Mouse (Mus musculus) gastrocnemius, postnatal 10 days (tissue): ENCODE measurements around the gene Cdk1. TPM values are rescaled to one million over a fixed set of nuclear protein-coding genes. Genes with fewer than 3 reads are reported as not detected.
A peak's percentile ranks its signal among the peaks of the same experiment; 100 is the strongest.
"Not testable (repeated sequence)": the region's sequence is repeated elsewhere in the genome, so short reads cannot be mapped to it uniquely, and the experiment has no call there.

Experiments
- DNase-seq: peaks from one replicate; pipeline ENCODE4 v3.0.0; 2021; ENCODE audit warnings: mixed read lengths
- long read RNA-seq, 2 experiments: library from polyadenylated mRNA; stranded (forward); transcript quantifications; one replicate each; pipeline ENCODE4 v2.0.0; 2021
- total RNA-seq, 2 experiments: library from RNA; stranded (reverse); gene quantifications; 2 replicates each; pipeline ENCODE4 v1.2.3; 2021

Cdk1 gene
- 10 to 100 TPM; 25.5 to 25.9 TPM for total RNA-seq
- long read RNA-seq, experiment 1, full-length matches to known transcripts = 13 of 14 reads
- long read RNA-seq, experiment 1, partial matches to known transcripts = 0 of 14 reads
- long read RNA-seq, experiment 1, other reads (novel, unspliced or antisense) = 1 of 14 reads
- long read RNA-seq, experiment 2, full-length matches to known transcripts = 16 of 20 reads
- long read RNA-seq, experiment 2, partial matches to known transcripts = 2 of 20 reads
- long read RNA-seq, experiment 2, other reads (novel, unspliced or antisense) = 2 of 20 reads

- DNase-seq = peak; percentile 95
Measured at GRCm38 (mm10) chr10:69352212-69353085, at the start of gene Cdk1. Gene Cdk1, minus strand, starts transcription at chr10:69352938.

GRCm38 (mm10) chr10:69399814-69400385 lies 47.2 kb upstream of the Cdk1 start:
- DNase-seq = no peak

- peak; percentile 42 for DNase-seq
Measured at GRCm38 (mm10) chr10:69398763-69399590, 46.2 kb upstream of the Cdk1 start, which contains the start of gene Ank3. Gene Ank3, plus strand, starts transcription at chr10:69398773.

DNA sequence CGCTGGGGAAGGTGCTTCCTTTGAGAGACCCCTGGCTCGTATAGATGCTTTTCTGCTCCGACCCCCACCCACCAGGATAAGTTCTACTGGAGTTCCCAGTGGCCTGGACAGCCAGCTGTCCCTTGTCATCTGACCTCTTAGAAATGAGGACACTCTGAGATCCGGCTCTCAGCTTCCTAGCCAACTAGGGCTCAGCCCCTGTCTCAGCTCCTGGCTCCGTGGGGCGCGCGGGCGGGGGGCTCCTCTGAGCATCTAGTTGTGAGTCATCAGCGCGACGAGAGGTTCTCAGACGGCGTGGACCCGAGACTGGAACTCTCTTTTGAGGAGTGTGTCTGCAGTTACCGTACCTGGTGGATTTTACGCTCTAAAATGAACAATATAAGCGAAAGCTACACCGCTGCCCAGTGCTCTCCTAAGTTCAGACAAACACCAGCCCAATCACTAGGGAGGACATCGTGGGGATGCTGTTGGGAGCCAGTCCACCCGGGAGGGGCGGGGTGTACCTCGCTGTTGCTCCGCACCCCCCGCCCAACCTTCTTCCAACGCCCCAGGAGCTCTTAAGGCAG lies 45.5 kb upstream of the Cdk1 start:
- DNase-seq = peak; percentile 12

- DNase-seq = no peak
Measured at GRCm38 (mm10) chr10:69389511-69389910, 36.8 kb upstream of the Cdk1 start.

- no peak for DNase-seq
Measured at GRCm38 (mm10) chr10:69386767-69387166, 34.0 kb upstream of the Cdk1 start.

GRCm38 (mm10) chr10:69385136-69385535 lies 32.4 kb upstream of the Cdk1 start:
- DNase-seq = no peak

GRCm38 (mm10) chr10:69384640-69385039 lies 31.9 kb upstream of the Cdk1 start:
- no peak for DNase-seq

- DNase-seq = no peak
Measured at GRCm38 (mm10) chr10:69383186-69383585, 30.4 kb upstream of the Cdk1 start.

DNA sequence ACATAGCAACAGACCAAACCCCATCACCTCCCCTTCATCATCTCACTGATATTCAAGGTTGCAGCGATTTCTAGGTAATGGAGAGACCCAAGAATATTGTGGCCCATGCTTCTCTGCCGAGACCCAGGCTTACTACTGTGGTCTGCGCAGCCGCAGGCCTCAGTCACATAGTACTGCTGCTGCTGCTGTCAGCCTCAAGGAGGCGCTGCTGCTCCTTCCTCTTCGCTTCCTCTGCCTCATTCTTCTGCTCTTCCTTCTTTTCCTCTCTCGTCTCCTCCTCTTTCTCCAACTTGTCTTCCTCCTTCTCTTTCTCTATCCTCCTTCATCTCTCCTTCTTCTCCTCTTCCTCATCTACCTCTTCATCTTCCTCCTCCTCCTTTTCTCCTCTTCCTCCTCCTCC lies 22.4 kb upstream of the Cdk1 start:
- no peak for DNase-seq

DNA sequence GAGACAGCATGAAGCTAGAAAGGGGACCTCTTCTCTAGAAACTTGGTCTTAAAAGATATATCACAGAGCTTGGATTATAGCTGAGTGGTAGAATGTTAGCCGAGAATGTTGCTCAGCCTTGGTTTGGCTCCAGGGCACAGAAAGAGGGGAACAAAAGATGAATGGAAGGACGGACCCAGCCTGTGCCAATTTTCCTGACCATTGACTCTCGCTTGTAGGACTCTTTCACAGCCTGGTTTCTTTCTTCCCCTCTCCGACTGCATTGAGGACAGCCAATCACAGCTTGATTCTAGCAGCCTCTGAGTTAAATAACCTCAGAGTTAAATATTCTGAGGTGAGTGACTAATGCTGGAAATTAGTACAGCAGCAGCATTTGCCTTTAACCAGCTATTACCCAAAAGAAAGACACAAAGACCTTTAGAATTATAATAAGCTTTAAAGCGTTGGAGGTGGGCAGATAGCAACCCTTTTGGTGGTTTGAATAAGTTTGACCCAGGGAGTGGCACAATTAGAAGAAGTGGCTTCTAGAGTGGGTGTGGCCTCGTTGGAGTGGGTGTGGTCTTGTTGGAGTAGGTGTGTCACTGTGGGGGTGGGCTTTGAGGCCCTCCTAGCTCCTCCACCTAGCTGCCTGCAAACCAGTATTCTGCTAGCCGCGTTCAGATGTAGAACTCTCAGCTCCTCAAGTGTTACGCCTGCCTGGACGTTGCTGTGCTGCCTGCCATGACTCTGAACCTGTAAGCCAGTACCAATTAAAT lies 21.2 kb upstream of the Cdk1 start:
- DNase-seq = no peak

DNA sequence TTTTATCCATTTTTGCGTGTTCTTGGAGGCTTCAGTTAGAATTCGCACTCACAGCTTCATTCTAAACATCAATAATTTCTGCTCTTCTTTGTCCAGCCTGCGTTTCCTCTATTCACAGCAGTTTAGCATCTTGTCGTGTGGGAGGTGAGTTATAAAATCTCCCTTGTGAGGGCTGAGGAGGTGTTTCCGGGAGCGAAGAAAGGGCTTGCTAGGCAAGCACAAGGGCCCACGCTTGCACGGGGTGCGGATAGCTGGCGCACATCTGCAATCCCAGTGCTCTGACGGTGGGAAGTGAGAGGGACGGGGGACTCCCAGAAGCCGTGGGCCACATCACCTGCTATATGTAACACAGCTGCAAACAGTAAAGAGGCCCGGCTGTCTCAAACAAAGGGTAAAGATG lies 19.3 kb upstream of the Cdk1 start:
- no peak for DNase-seq

- DNase-seq = peak; percentile 54
Measured at GRCm38 (mm10) chr10:69371441-69371840, 18.7 kb upstream of the Cdk1 start.

GRCm38 (mm10) chr10:69369321-69369720 lies 16.6 kb upstream of the Cdk1 start:
- DNase-seq = no peak

DNA sequence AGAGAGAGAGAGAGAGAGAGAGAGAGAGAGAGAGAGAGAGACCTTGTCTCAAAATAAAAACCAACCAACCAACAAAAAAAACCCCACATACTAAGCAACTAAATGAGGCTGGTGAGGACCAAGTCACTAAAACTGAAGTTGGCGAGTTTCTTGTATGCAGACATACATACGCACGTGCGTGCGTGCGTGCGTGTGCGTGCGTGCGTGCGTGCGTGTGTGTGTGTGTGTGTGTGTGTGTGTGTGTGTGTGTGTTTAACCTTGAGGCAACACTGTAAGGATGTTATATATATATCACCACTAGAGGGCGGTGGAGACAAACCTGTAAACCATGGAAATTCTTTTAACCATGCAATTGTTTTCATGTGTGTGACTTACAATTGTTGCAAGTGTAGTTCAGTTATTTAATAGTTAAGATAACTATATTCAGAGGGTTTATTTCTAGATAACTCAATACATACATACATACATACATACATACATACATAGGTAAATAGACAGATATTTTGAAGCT lies 14.2 kb upstream of the Cdk1 start:
- no peak for DNase-seq

DNA sequence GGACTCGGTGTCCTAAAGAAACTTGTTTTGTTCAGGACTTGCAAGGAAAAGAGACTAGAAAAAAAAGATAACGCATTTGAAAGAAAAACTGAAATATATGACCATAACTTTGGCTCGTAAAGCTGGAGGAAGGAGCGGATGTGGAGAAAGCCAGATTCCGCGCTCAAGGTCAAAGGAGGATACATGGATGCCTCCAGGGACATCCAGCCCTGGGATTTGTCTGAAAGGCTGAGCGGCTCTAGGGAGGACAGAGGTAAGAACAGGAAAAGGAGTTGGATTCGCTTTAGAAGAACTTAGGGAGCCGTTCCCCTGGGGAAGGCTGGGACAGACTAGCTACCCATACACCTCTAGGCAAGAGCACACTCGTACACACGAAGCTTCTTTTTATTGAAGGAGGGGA lies 13.5 kb upstream of the Cdk1 start:
- DNase-seq = no peak

- no peak for DNase-seq
Measured at GRCm38 (mm10) chr10:69359666-69360065, 6.9 kb upstream of the Cdk1 start.

- not testable (repeated sequence) for DNase-seq
Measured at GRCm38 (mm10) chr10:69353086-69353479, 345 bp upstream of the Cdk1 start.

DNA sequence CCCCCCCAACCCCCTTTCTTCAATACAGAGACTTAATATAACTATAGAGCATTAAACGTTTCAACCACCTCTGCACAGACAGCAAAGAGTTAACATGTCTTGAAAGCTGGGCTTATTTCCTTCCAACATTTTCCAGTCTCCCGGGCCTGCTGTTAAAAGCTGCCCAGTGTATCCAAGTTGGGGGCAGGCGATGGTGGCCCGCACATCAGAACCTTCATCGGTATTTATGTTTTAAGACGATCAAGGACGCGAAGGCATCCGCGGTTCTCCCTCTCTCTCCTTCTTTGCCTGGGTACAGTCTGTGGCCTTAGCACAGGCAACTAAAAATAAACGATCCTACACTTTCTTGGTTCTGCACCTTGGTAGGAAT lies 911 bp downstream of the Cdk1 start:
- DNase-seq = peak; percentile 15

DNA sequence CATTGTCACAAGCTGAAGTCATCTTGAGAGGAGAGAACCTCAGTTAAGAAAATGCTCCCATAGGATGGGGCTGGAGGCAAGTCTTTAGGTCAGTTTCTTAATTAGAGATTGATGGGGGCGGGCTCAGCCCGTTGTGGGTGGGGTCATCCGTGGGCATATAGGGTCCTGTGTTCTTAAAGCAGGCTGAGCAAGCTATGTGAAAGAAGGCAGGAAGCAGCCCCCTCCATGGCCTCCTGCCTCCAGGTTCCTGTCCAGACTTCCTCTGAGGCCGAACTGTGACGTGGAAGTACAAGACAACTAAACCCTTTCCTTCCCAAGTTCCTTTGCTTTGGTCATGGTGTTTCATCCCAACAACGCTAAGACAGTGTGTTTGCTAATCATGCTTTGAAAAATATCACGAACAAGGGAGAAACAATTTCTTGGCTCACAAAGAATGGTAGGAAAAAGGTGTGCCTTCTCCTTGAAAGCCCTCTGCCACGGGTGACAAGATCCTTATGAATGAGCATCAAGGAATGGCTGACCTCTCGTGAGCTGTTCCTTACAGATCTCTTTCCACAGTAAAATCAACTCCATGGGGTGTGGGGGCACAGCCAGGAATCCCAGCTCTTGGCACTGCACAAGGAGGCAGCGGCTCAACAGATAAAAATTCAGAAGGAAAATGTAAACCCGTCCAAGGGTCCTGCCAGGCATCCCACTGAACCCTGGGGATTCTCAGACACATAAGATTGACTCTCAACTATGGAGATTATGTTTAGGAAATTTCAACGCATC lies 1.5 kb downstream of the Cdk1 start:
- no peak for DNase-seq
